Mouse (Mus musculus) liver, postnatal 0 days (tissue): ENCODE results near the gene Gm13277. TPM values are rescaled to one million over a fixed set of nuclear protein-coding genes. Genes with fewer than 3 reads are reported as not detected.
A peak's percentile ranks its signal among the peaks of the same experiment; 100 is the strongest.
"Not testable (repeated sequence)": the region's sequence is repeated elsewhere in the genome, so short reads cannot be mapped to it uniquely, and the experiment has no call there.

Experiments
- ATAC-seq: fragments of 200-750 bp; cut with Nextera tagmentation; 2 replicates; pipeline ENCODE4 v1.8.0; 2017; ENCODE audit warnings: mild to moderate bottlenecking, moderate library complexity
- DNase-seq: peaks from one replicate; pipeline ENCODE4 v3.0.0-alpha.2; 2016
- H3K27ac ChIP-seq: fragments of 300-500 bp; sonication (generic); 2 replicates; pipeline ENCODE4 v1.5.1; 2014; ENCODE audit warnings: antibody characterized with exemption, moderate library complexity, mild to moderate bottlenecking, low read depth
- H3K27me3 ChIP-seq: fragments of 300-500 bp; sonication (generic); 2 replicates; pipeline ENCODE4 v1.6.1; 2014; ENCODE audit warnings: low read length, control low read depth, mixed read lengths; ENCODE audit not compliant: insufficient read depth
- H3K36me3 ChIP-seq: fragments of 300-500 bp; sonication (generic); replicated peaks from 2 replicates; pipeline ENCODE4 v1.6.1; 2014; ENCODE audit warnings: mild to moderate bottlenecking, control low read depth, low read length, moderate library complexity, mixed read lengths; ENCODE audit not compliant: insufficient read depth
- H3K4me1 ChIP-seq: fragments of 300-500 bp; sonication (generic); 2 replicates; pipeline ENCODE4 v1.6.1; 2014; ENCODE audit warnings: antibody characterized with exemption, mild to moderate bottlenecking, control low read depth; ENCODE audit not compliant: insufficient read depth
- H3K4me2 ChIP-seq: fragments of 300-500 bp; sonication (generic); 2 replicates; pipeline ENCODE4 v1.6.1; 2014; ENCODE audit warnings: low read depth, mild to moderate bottlenecking, low read length, moderate library complexity, mixed read lengths
- H3K4me3 ChIP-seq: fragments of 300-500 bp; sonication (generic); 2 replicates; pipeline ENCODE4 v1.5.1; 2014; ENCODE audit warnings: low read depth, low read length
- H3K9ac ChIP-seq: fragments of 300-500 bp; sonication (generic); replicated peaks from 2 replicates; pipeline ENCODE4 v1.6.1; 2014; ENCODE audit warnings: mild to moderate bottlenecking, moderate library complexity
- H3K9me3 ChIP-seq: fragments of 300-500 bp; sonication (generic); 2 replicates; pipeline ENCODE4 v1.6.1; 2016; ENCODE audit warnings: mild to moderate bottlenecking, control low read depth, low read length, mixed read lengths
- CTCF ChIP-seq: sonication (generic); IDR thresholded peaks from 2 replicates; pipeline ENCODE4 v1.5.1; 2016; ENCODE audit warnings: antibody characterized with exemption, low read depth
- EP300 ChIP-seq: IDR thresholded peaks from 2 replicates; pipeline ENCODE4 v1.6.1; 2016; ENCODE audit warnings: antibody characterized with exemption, low read depth, mild to moderate bottlenecking
- WGBS: fragments of 180-500 bp; shearing (Covaris S2); extraction: QIAGEN DNeasy Blood & Tissue Kit; methylation state at CpG from one replicate; pipeline ENCODE4 v1.1.7; 2014; ENCODE audit not compliant: insufficient replicate concordance; 5-methylcytosine and 5-hydroxymethylcytosine counted together
- polyA plus RNA-seq: library from polyadenylated mRNA; unstranded; fragments of >200 nt; fragmentation: Nextera tagmentation; extraction: Ambion mirVana; gene quantifications from 2 replicates; pipeline ENCODE4 v1.2.1, GENCODE M21; 2015

The Gm13277 gene
- polyA plus RNA-seq, 1 experiment from 2014 or later: not detected

DNA sequence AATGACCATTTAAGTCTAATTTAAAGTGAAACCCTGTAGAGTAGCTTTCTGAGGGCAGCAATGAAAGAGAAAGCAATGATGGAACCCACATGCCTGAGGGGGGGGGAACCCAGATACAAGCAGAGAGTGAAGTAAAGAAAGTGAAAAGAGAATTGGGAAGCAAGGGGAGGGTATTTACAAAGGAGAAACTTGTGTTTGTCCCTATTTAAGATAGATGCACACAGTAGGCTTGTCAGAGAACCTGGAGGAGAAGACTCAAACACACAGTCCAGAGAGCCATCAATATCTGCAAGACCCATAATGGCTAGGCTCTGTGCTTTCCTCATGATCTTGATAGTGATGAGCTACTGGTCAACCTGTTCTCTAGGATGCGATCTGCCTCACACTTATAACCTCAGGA is 31.2 kb downstream of the Gm13277 start, which contains the start of gene Ifna11:
TSS of gene Ifna11 (plus strand) at position 301 of the 400 bp plus-strand sequence.
- Histone ChIP-seq H3K36me3 (no peaks in the 10 kb centered on the region), H3K4me3 (no peak within 1 kb of the TSS), H3K27ac (no peak within 1 kb of the TSS), H3K4me2 (no peak within 1 kb of the TSS), H3K9me3 (no peaks in the 10 kb centered on the region), H3K27me3 (no peaks in the 10 kb centered on the region), H3K9ac (no peak within 1 kb of the TSS), H3K4me1 (no peaks in the 10 kb centered on the region)
- DNase-seq (no peak), ATAC-seq (no peak)
- TF ChIP-seq CTCF: no peak
- TF ChIP-seq EP300: no peak
- WGBS: 60% methylated on average over 1 of the region's 1 CpGs

DNA sequence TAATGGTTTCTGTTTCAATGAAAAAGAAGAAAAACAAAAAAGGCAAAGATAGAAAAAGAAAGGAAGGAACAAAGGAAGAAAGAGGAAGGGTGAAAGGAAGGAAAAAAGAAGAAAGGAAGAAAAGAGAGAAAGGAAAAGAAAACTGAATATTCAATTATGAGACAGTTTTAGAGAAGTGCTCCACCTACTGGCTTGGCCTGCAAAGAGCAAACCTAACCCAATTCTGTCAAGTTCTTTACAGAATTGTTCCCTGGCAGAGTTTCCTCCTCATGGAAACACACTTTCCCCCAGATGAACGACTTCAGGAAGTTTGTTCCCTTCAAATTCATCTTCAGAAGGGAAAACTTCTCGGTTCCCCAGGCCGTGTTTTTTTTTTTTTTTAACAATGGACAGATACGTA is 34.6 kb downstream of the Gm13277 start:
- no peak for TF ChIP-seq EP300
- peak; percentile 53 for TF ChIP-seq CTCF
- no peak for ATAC-seq
- Histone ChIP-seq H3K36me3 (no peaks in the 10 kb centered on the region), H3K27me3 (no peaks in the 10 kb centered on the region), H3K4me3 (no peak overlapping the region), H3K27ac (no peak overlapping the region), H3K9me3 (no peaks in the 10 kb centered on the region), H3K4me1 (no peaks in the 10 kb centered on the region), H3K9ac (no peak overlapping the region), H3K4me2 (no peak overlapping the region)
- 23% methylated on average over 4 of the region's 4 CpGs for WGBS
- DNase-seq: no peak

DNA sequence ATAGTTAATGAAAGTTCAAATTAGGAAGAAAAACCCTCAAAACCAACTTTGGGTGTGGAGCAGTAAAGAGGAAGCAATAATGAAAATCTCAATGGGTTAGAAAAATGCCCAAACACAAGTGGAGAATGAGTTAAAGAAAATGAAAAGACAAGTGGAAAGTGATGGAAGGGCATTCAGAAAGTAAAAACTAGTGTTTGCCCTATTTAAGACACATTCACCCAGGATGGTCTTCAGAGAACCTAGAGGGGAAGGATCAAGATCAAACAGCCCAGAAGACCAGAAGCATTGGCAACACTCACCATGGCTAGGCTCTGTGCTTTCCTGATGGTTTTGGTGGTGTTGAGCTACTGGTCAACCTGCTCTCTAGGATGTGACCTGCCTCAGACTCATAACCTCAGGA is 38.7 kb downstream of the Gm13277 start, which contains the start of gene Ifna6:
TSS of gene Ifna6 (plus strand) at position 301 of the 400 bp plus-strand sequence.
- H3K36me3 ChIP-seq, H3K9ac ChIP-seq, H3K4me2 ChIP-seq, H3K27ac ChIP-seq, H3K9me3 ChIP-seq, DNase-seq, H3K4me1 ChIP-seq, H3K27me3 ChIP-seq, ATAC-seq, H3K4me3 ChIP-seq: not testable (repeated sequence)

DNA sequence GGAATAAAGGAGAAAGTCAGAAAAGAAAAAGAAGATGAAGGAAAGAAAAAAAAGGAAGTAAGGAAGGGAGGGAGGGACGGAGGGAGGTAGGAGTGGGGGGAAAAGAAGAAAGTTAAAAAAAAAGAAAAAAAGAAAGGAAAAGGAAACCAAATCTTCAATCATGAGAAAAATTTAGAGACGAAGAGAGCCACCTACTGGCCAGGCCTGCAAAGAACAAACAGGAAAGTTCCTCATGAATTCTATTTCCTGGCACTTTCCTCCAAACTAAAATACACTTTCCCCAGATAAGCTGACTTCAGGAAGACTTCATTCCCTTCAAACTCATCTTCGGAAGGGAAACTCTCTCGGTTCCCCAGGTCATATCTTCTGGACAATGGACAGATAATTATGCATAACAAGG is 42.1 kb downstream of the Gm13277 start:
- Histone ChIP-seq H3K4me1 (no peaks in the 10 kb centered on the region), H3K27me3 (no peaks in the 10 kb centered on the region), H3K9ac (no peak overlapping the region), H3K4me3 (no peak overlapping the region), H3K36me3 (no peaks in the 10 kb centered on the region), H3K9me3 (no peaks in the 10 kb centered on the region), H3K27ac (no peak overlapping the region), H3K4me2 (no peak overlapping the region)
- DNase-seq: no peak
- ATAC-seq: no peak
- peak; percentile 44 for TF ChIP-seq CTCF
- TF ChIP-seq EP300: no peak
- 24% methylated on average over 4 of the region's 4 CpGs for WGBS

DNA sequence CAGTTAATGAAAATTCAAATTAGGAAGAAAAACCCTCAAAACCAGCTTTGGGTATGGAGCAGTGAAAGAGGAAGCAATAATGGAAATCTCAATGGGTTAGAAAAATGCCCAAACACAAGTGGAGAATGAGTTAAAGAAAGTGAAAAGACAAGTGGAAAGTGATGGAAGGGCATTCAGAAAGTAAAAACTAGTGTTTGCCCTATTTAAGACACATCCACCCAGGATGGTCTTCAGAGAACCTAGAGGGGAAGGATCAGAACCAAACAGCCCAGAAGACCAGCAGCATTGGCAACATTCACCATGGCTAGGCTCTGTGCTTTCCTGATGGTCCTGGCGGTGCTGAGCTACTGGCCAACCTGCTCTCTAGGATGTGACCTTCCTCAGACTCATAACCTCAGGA is 46.8 kb downstream of the Gm13277 start, which contains the start of gene Ifna5:
TSS of gene Ifna5 (plus strand) at position 301 of the 400 bp plus-strand sequence.
- H3K27me3 ChIP-seq, H3K36me3 ChIP-seq, H3K9ac ChIP-seq, H3K4me3 ChIP-seq, ATAC-seq, H3K4me2 ChIP-seq, DNase-seq, H3K27ac ChIP-seq, H3K4me1 ChIP-seq, H3K9me3 ChIP-seq: not testable (repeated sequence)
- WGBS: 75% methylated on average over 1 of the region's 1 CpGs

Other genes starting within 250 kb of the Gm13277 start
- not detected in 2 replicates for gene Ifna15, start 230.4 kb upstream of the Gm13277 start, polyA plus RNA-seq
- not detected in 2 replicates for gene Ifna14, start 216.8 kb upstream of the Gm13277 start, polyA plus RNA-seq
- not detected in 2 replicates for gene Ifna9, start 196.2 kb upstream of the Gm13277 start, polyA plus RNA-seq
- not detected in 2 replicates for gene Ifna12, start 185.3 kb upstream of the Gm13277 start, polyA plus RNA-seq
- not detected in 2 replicates for gene C87499, start 154.2 kb upstream of the Gm13277 start, polyA plus RNA-seq
- gene Ifna13, start 144.2 kb upstream of the Gm13277 start, polyA plus RNA-seq: not detected in 2 replicates
- not detected in 2 replicates for gene Ifna16, start 111.7 kb upstream of the Gm13277 start, polyA plus RNA-seq
- gene Ifna2, start 104.7 kb upstream of the Gm13277 start, polyA plus RNA-seq: not detected in 2 replicates
- not detected in 2 replicates for gene Ifnab, start 97.3 kb upstream of the Gm13277 start, polyA plus RNA-seq
- 0.15 and 0.22 TPM in 2 replicates for gene Gm26566, start 66.8 kb upstream of the Gm13277 start, polyA plus RNA-seq
- 18.6 and 20.1 TPM in 2 replicates for gene Klhl9, start 66.2 kb upstream of the Gm13277 start, polyA plus RNA-seq
- gene Gm13271, start 33.8 kb upstream of the Gm13277 start, polyA plus RNA-seq: not detected in 2 replicates
- 0.13 TPM in 1 of 2 replicates, not detected in the other for gene Gm13283, start 28.5 kb upstream of the Gm13277 start, polyA plus RNA-seq
- gene Gm13290, start 14.8 kb upstream of the Gm13277 start, polyA plus RNA-seq: not detected in 2 replicates
- gene Gm13289, start 11.7 kb upstream of the Gm13277 start, polyA plus RNA-seq: not detected in 2 replicates
- gene Gm13272, start 8.8 kb upstream of the Gm13277 start, polyA plus RNA-seq: not detected in 2 replicates
- gene Ifnz, start 6.5 kb upstream of the Gm13277 start, polyA plus RNA-seq: not detected in 2 replicates
- gene Gm13276, start 2.9 kb upstream of the Gm13277 start, polyA plus RNA-seq: not detected in 2 replicates
- gene Gm13278, start 2.9 kb downstream of the Gm13277 start, polyA plus RNA-seq: not detected in 2 replicates
- gene Gm13275, start 5.9 kb downstream of the Gm13277 start, polyA plus RNA-seq: not detected in 2 replicates
- not detected in 2 replicates for gene Gm13279, start 8.8 kb downstream of the Gm13277 start, polyA plus RNA-seq
- gene Gm13285, start 11.0 kb downstream of the Gm13277 start, polyA plus RNA-seq: 0.17 and 0.25 TPM in 2 replicates
- not detected in 2 replicates for gene Gm13287, start 14.6 kb downstream of the Gm13277 start, polyA plus RNA-seq
- not detected in 2 replicates for gene Gm13288, start 16.9 kb downstream of the Gm13277 start, polyA plus RNA-seq
- gene Ifna7, start 27.6 kb downstream of the Gm13277 start, polyA plus RNA-seq: not detected in 2 replicates
- not detected in 2 replicates for gene Ifna11, start 31.3 kb downstream of the Gm13277 start, polyA plus RNA-seq
- not detected in 2 replicates for gene Ifna6, start 38.8 kb downstream of the Gm13277 start, polyA plus RNA-seq
- gene Ifna5, start 46.9 kb downstream of the Gm13277 start, polyA plus RNA-seq: not detected in 2 replicates
- gene Ifna4, start 53.2 kb downstream of the Gm13277 start, polyA plus RNA-seq: not detected in 2 replicates
- not detected in 2 replicates for gene Ifna1, start 61.5 kb downstream of the Gm13277 start, polyA plus RNA-seq
- not detected in 2 replicates for gene Ifne, start 91.6 kb downstream of the Gm13277 start, polyA plus RNA-seq